Comparison of ENCODE assay signal across 9 mouse cellular contexts in the genomic region with DNA sequence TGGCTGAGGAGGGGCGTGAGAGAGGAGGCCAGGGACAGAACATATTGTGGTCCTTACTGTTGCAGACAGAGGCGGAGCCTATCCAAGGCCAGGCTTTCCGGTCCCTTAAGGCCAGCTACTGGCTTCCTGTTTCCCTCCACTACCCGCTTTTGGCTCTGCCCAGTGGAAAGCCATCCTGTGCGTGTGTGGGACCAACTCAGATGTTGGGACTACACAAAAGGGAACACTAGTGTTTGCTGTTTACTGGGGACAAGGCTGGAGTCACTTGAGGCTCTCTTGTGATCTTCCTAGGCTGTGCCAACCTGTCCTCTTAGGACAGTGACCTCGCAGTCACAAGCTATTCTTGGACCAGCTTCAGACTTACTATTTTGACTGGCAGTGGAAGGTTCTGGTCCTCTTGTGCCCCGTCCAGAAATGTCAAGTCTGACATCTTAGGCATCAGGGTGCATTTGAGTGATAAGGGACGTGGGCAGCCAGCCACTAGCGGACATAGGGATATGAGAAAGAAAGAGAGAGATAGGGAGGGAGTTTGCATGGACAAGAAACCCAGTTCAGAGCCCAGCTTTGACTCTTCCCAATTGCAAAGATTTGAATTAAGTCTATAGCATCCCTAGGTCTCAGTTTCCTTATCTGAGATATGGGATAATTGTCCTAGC. TPM values are rescaled to one million over a fixed set of nuclear protein-coding genes. Genes with fewer than 3 reads are reported as not detected.
DNase-seq lines count a peak whose midpoint lies in the region; ATAC-seq and TF ChIP-seq lines count a peak whose summit lies in the region.
"Had no signal": no experiment of that assay in that cellular context is flagged by ENCODE, and none has a peak within 500 bp of the region (broad histone marks: within the 10 kb centered on the region; RNA-seq: fewer than 3 reads in every experiment).

No protein-coding gene starts in this region.

- no peak for ATAC-seq in inflammation-experienced regulatory T-cells, adult 6 months

- H3K27ac ChIP-seq in heart, adult 2 months = peak overlapping the region; percentile 93
- H3K27ac ChIP-seq in forebrain, embryonic 10.5 days = no peak overlapping the region
- H3K27ac ChIP-seq: stomach, embryonic 15.5 days had no signal

- H3K9me3 ChIP-seq in forebrain, embryonic 10.5 days = no peaks in the 10 kb centered on the region
- H3K9me3 ChIP-seq: stomach, embryonic 15.5 days had no signal

- peak; percentile 84 for TF ChIP-seq POLR2A in heart, adult 2 months (IDR thresholded peaks at IDR 0.05; ENCODE audit: insufficient read depth, low read depth, low read length)

- peaks cover 20% of the 10 kb centered on the region for H3K4me1 ChIP-seq in heart, adult 2 months (ENCODE audit: control insufficient read depth, insufficient read depth, low read length)
- peaks cover 8% of the 10 kb centered on the region for H3K4me1 ChIP-seq in forebrain, embryonic 10.5 days
- H3K4me1 ChIP-seq: stomach, embryonic 15.5 days had no signal

- no peaks in the 10 kb centered on the region for H3K27me3 ChIP-seq in heart, adult 2 months (ENCODE audit: control insufficient read depth, insufficient read depth, low read length)
- H3K27me3 ChIP-seq in forebrain, embryonic 10.5 days (ENCODE audit: poor library complexity, severe bottlenecking) = no peaks in the 10 kb centered on the region
- H3K27me3 ChIP-seq: stomach, embryonic 15.5 days had no signal

- peak; percentile 34 for DNase-seq in right cerebral cortex, postnatal 14 days
- no peak for DNase-seq in right cerebral cortex, adult 18-20 months
- peak; percentile 74 to 83 for DNase-seq in heart, adult 2 months
- peak; percentile 53 to 80 for DNase-seq in kidney, postnatal 25 days
- peak; percentile 27 for DNase-seq in naive thymus-derived CD4-positive, alpha-beta T cell, adult 2 months (ENCODE audit: low read depth)
- no peak for DNase-seq in thymus, postnatal 14 days
- DNase-seq in forebrain, embryonic 10.5 days (ENCODE audit: extremely low spot score, low spot score) = no peak

- intact Hi-C loops in heart, adult 2 months (cut with DNase I) = loop anchor here (2.0 kb wide), 1 partner anchor 30 kb away; no protein-coding TSS in a partner anchor

- WGBS in heart, adult 2 months = 6% methylated on average over 9 of the region's 9 CpGs
- WGBS in forebrain, embryonic 10.5 days = 77% methylated on average over 9 of the region's 9 CpGs

- peak; percentile 98 for TF ChIP-seq EP300 in heart, adult 2 months (IDR thresholded peaks at IDR 0.05; ENCODE audit: insufficient read depth, low read depth, low read length)

- no peak overlapping the region for H3K4me3 ChIP-seq in heart, adult 2 months
- no peak overlapping the region for H3K4me3 ChIP-seq in forebrain, embryonic 10.5 days
- H3K4me3 ChIP-seq: stomach, embryonic 15.5 days had no signal

- H3K9ac ChIP-seq in heart, adult 2 months (ENCODE audit: low read depth, low read length) = no peak overlapping the region
- H3K9ac ChIP-seq: stomach, embryonic 15.5 days had no signal

- no peak for TF ChIP-seq CTCF in heart, adult 2 months (IDR thresholded peaks at IDR 0.05)

- no peaks in the 10 kb centered on the region for H3K79me2 ChIP-seq in heart, adult 2 months (replicated peaks; ENCODE audit: control insufficient read depth, insufficient read depth, low read length)

- peaks cover 21% of the 10 kb centered on the region for H3K36me3 ChIP-seq in heart, adult 2 months (ENCODE audit: control insufficient read depth, insufficient read depth, low read length)
- H3K36me3 ChIP-seq in forebrain, embryonic 10.5 days (replicated peaks) = peaks cover 96% of the 10 kb centered on the region

RNA-seq across cellular contexts. Expression of a gene that starts 15.4 kb away (rescaled TPM):
- total RNA-seq in heart, adult 2 months (2021) = 10 to 100 TPM; 10.5 to 14.5 TPM
- 2.4 and 4.5 TPM in 2 replicates for polyA plus RNA-seq in heart, adult 2 months (2012; rRNA removed)
- 10 to 100 TPM in 1 of 3 experiments, 1 to 10 TPM in 2; 6.5 to 12.1 (median 9.7) TPM for polyA plus RNA-seq in inflammation-experienced regulatory T-cells, adult 6 months (2017; shearing (Covaris generic))
- polyA plus RNA-seq in forebrain, embryonic 10.5 days (2016; fragmentation: Nextera tagmentation; extraction: Ambion mirVana) = 35.8 and 37.2 TPM in 2 replicates

RNA-seq across cellular contexts. Expression of a gene that starts 20.2 kb away (rescaled TPM):
- 1 to 10 TPM; 6.8 to 9.1 TPM for total RNA-seq in heart, adult 2 months (2021)
- 6.9 and 8.4 TPM in 2 replicates for polyA plus RNA-seq in heart, adult 2 months (2012; rRNA removed)
- 10 to 100 TPM; 56.2 to 88.3 (median 67.1) TPM for polyA plus RNA-seq in inflammation-experienced regulatory T-cells, adult 6 months (2017; shearing (Covaris generic))
- polyA plus RNA-seq in forebrain, embryonic 10.5 days (2016; fragmentation: Nextera tagmentation; extraction: Ambion mirVana) = 22.7 and 24.2 TPM in 2 replicates

RNA-seq across cellular contexts. Expression of a gene that starts 32.8 kb away (rescaled TPM):
- 100 to 1,000 TPM; 189 to 251 TPM for total RNA-seq in heart, adult 2 months (2021)
- polyA plus RNA-seq in heart, adult 2 months (2012; rRNA removed) = 166 and 182 TPM in 2 replicates
- 1 to 10 TPM in 1 of 3 experiments, under 1 TPM in 2; 0.39 to 1.3 (median 0.91) TPM for polyA plus RNA-seq in inflammation-experienced regulatory T-cells, adult 6 months (2017; shearing (Covaris generic))
- 18.1 and 23.4 TPM in 2 replicates for polyA plus RNA-seq in forebrain, embryonic 10.5 days (2016; fragmentation: Nextera tagmentation; extraction: Ambion mirVana)

RNA-seq across cellular contexts. Expression of a gene that starts 42.1 kb away (rescaled TPM):
- 100 to 1,000 TPM; 167 to 194 TPM for total RNA-seq in heart, adult 2 months (2021)
- 80.9 and 150 TPM in 2 replicates for polyA plus RNA-seq in heart, adult 2 months (2012; rRNA removed)
- 100 to 1,000 TPM in 1 of 3 experiments, 10 to 100 TPM in 2; 41.3 to 124 (median 59.1) TPM for polyA plus RNA-seq in inflammation-experienced regulatory T-cells, adult 6 months (2017; shearing (Covaris generic))
- 474 and 480 TPM in 2 replicates for polyA plus RNA-seq in forebrain, embryonic 10.5 days (2016; fragmentation: Nextera tagmentation; extraction: Ambion mirVana)

RNA-seq across cellular contexts. Expression of a gene that starts 54.3 kb away (rescaled TPM):
- 1 to 10 TPM; 6.2 to 7.5 TPM for total RNA-seq in heart, adult 2 months (2021)
- 5.3 and 7.7 TPM in 2 replicates for polyA plus RNA-seq in heart, adult 2 months (2012; rRNA removed)
- 10 to 100 TPM; 14.7 to 22.6 (median 20.1) TPM for polyA plus RNA-seq in inflammation-experienced regulatory T-cells, adult 6 months (2017; shearing (Covaris generic))
- 18.1 and 21.7 TPM in 2 replicates for polyA plus RNA-seq in forebrain, embryonic 10.5 days (2016; fragmentation: Nextera tagmentation; extraction: Ambion mirVana)

Comparison
In these comparisons a context has a peak if more than half of its experiments do, and no peak if none do; other contexts are left out.
1. DNase-seq: peak in right cerebral cortex, postnatal 14 days (single experiment), heart, adult 2 months (2 of 2), kidney, postnatal 25 days (2 of 2) and naive thymus-derived CD4-positive, alpha-beta T cell, adult 2 months (single experiment); none in right cerebral cortex, adult 18-20 months (single experiment), thymus, postnatal 14 days (single experiment) and forebrain, embryonic 10.5 days (single experiment).